8 mouse cellular contexts compared by ENCODE assay signal in genomic region chr14:121361319-121362114, GRCm38 (mm10). TPM values are rescaled to one million over a fixed set of nuclear protein-coding genes. Genes with fewer than 3 reads are reported as not detected.
DNase-seq lines count a peak whose midpoint lies in the region; ATAC-seq and TF ChIP-seq lines count a peak whose summit lies in the region.

No protein-coding gene starts in this region.

- TF ChIP-seq CTCF in gastrocnemius, adult 2 months (IDR thresholded peaks at IDR 0.05): peak; percentile 44

- intact Hi-C loops in gastrocnemius, adult 2 months (cut with DNase I): no loop called here

- peak overlapping the region; percentile 38 for H3K4me3 ChIP-seq in gastrocnemius, adult 2 months

- DNase-seq in CD4-positive, CD25-positive, alpha-beta regulatory T cell, adult 2 months (ENCODE audit: low read depth, low spot score): peak; percentile 61
- DNase-seq in Muller cell, postnatal 12 days (ENCODE audit: inconsistent ontology term): peak; percentile 72
- DNase-seq in gastrocnemius, adult 2 months: peak; percentile 87
- peak; percentile 89 for DNase-seq in lung, postnatal 10 days
- DNase-seq in embryo, embryonic 11 days: no peak
- DNase-seq in layer of hippocampus, postnatal 25 days (ENCODE audit: extremely low spot score in 1 of 2, low spot score in 1 of 2): no peak
- DNase-seq in right cerebral cortex, postnatal 14 days: no peak

- peak; percentile 9 for ATAC-seq in inflammation-experienced regulatory T-cells, adult 6 months

- H3K27ac ChIP-seq in gastrocnemius, adult 2 months: peak overlapping the region; percentile 85

RNA-seq across cellular contexts. Expression of gene Stk24, which starts 18.3 kb away (rescaled TPM):
- 10 to 100 TPM; 29.7 to 40.0 TPM for total RNA-seq in gastrocnemius, adult 2 months (2021)
- polyA plus RNA-seq in inflammation-experienced regulatory T-cells, adult 6 months (2017; shearing (Covaris generic)): 10 to 100 TPM; 54.0 to 65.8 (median 54.6) TPM
- 10 to 100 TPM; 57.2 to 57.3 TPM for total RNA-seq in layer of hippocampus, postnatal 25 days (2021)

Comparison
In these comparisons a context has a peak if more than half of its experiments do, and no peak if none do; other contexts are left out.
1. DNase-seq: peak in CD4-positive, CD25-positive, alpha-beta regulatory T cell, adult 2 months (single experiment), Muller cell, postnatal 12 days (single experiment), gastrocnemius, adult 2 months (single experiment) and lung, postnatal 10 days (single experiment); none in embryo, embryonic 11 days (single experiment), layer of hippocampus, postnatal 25 days (0 of 2) and right cerebral cortex, postnatal 14 days (single experiment).